Comparison of ENCODE assay signal across 15 mouse cellular contexts in the genomic region with DNA sequence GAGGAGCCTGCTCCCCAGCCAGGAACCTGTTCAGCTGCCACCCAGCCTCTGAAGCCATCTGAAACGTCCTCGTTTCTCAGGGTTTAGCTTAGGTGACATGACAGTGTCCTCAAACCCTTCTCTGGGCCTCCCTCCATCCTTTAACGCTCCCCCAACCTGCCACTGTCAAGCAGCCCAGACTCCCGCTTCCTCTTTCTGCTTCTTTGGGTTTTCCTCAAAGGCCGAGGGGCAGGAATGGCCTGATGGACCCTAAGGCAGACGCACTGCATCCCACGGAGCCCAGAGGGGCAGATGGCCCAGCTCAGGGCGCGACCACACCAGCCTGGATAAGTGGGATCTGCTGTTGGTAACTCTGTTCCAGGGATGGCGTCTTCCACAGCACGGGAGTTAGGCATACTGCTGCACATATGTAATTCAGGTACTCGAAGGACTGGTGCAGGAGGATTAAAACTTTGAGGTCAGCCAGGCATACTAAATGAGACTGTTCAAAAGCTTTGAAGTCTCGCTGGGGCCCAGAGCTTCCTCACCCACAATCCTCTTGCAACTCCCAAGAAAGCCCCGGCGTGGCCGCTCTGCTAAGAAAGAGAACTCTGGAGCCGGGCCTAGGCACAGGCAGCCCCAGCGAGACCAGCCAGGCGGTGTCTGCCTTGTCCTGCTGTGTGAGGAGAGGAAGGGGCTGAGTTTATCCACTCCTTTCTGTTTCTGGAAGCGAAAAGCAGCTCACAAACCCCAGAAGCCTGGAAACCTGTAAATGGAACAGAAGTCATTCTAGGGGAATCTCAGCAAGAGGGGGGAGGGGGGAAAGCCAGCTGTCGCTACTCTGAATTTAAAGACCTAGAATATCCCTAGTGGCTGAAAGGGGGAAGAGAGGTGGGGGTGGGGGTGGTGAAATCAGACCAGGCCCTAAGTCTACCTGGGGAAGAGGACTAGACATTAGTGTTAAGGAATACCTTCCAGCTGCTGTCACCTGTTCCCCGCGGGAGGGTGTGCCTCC. TPM values are rescaled to one million over a fixed set of nuclear protein-coding genes. Genes with fewer than 3 reads are reported as not detected.
DNase-seq lines count a peak whose midpoint lies in the region; ATAC-seq and TF ChIP-seq lines count a peak whose summit lies in the region.
"Had no signal": no experiment of that assay in that cellular context is flagged by ENCODE, and none has a peak within 500 bp of the region (broad histone marks: within the 10 kb centered on the region; RNA-seq: fewer than 3 reads in every experiment).

No protein-coding gene starts in this region.

- peaks cover 38% of the 10 kb centered on the region for H3K27me3 ChIP-seq in forebrain, postnatal 0 days (ENCODE audit: insufficient read depth, low read length)
- H3K27me3 ChIP-seq in forebrain, embryonic 12.5 days = peaks cover 66% of the 10 kb centered on the region
- peaks cover 57% of the 10 kb centered on the region for H3K27me3 ChIP-seq in embryonic facial prominence, embryonic 11.5 days (ENCODE audit: control insufficient read depth, insufficient read depth, low read length)
- peaks cover 38% of the 10 kb centered on the region for H3K27me3 ChIP-seq in intestine, postnatal 0 days (replicated peaks; ENCODE audit: control insufficient read depth, insufficient read depth, low read length)

- WGBS in forebrain, postnatal 0 days = 31% methylated on average over 23 of the region's 23 CpGs
- 19% methylated on average over 23 of the region's 23 CpGs for WGBS in forebrain, embryonic 12.5 days
- 27% methylated on average over 23 of the region's 23 CpGs for WGBS in embryonic facial prominence, embryonic 11.5 days
- 71% methylated on average over 23 of the region's 23 CpGs for WGBS in intestine, postnatal 0 days

- intact Hi-C loops in left cerebral cortex, adult 2 months (cut with DNase I) = no loop called here

- no peak overlapping the region for H3K4me2 ChIP-seq in forebrain, postnatal 0 days (ENCODE audit: low read depth)
- H3K4me2 ChIP-seq in forebrain, embryonic 12.5 days = no peak overlapping the region; the same call in 1 of the 2 replicates
- H3K4me2 ChIP-seq in embryonic facial prominence, embryonic 11.5 days (ENCODE audit: low read depth, low read length) = no peak overlapping the region
- no peak overlapping the region for H3K4me2 ChIP-seq in intestine, postnatal 0 days (replicated peaks; ENCODE audit: low read depth)

- H3K27ac ChIP-seq in forebrain, postnatal 0 days (ENCODE audit: low read depth, low read length) = 0 out of 2 replicates have a peak overlapping the region, but pooled peaks have one; percentile 29
- no peak overlapping the region for H3K27ac ChIP-seq in forebrain, embryonic 12.5 days
- peak overlapping the region; percentile 95 for H3K27ac ChIP-seq in left cerebral cortex, adult 2 months
- H3K27ac ChIP-seq in embryonic facial prominence, embryonic 11.5 days (replicated peaks; ENCODE audit: low read depth, low read length) = no peak overlapping the region
- H3K27ac ChIP-seq in intestine, postnatal 0 days (ENCODE audit: low read depth, low read length) = no peak overlapping the region
- H3K27ac ChIP-seq: kidney, postnatal 0 days had no signal

- ATAC-seq in forebrain, postnatal 0 days = peak; percentile 30
- no peak for ATAC-seq in forebrain, embryonic 12.5 days (ENCODE audit: low FRiP score)
- no peak for ATAC-seq in embryonic facial prominence, embryonic 11.5 days (replicated peaks; ENCODE audit: insufficient number of reproducible peaks, low FRiP score, low TSS enrichment, low read depth)
- no peak for ATAC-seq in intestine, postnatal 0 days
- ATAC-seq: CD4-positive, CD25-positive, alpha-beta regulatory T cell, adult 4 months had no signal

- H3K36me3 ChIP-seq in forebrain, postnatal 0 days (ENCODE audit: insufficient read depth) = peaks cover 8% of the 10 kb centered on the region; the same call in 1 of the 2 replicates
- H3K36me3 ChIP-seq in forebrain, embryonic 12.5 days (replicated peaks) = no peaks in the 10 kb centered on the region
- H3K36me3 ChIP-seq in embryonic facial prominence, embryonic 11.5 days (replicated peaks; ENCODE audit: control insufficient read depth, insufficient read depth, low read depth, low read length) = no peaks in the 10 kb centered on the region
- peaks cover 4% of the 10 kb centered on the region; the same call in 1 of the 2 replicates for H3K36me3 ChIP-seq in intestine, postnatal 0 days (ENCODE audit: control insufficient read depth, insufficient read depth)

- H3K9ac ChIP-seq in forebrain, postnatal 0 days = no peak overlapping the region
- H3K9ac ChIP-seq in forebrain, embryonic 12.5 days = no peak overlapping the region
- no peak overlapping the region for H3K9ac ChIP-seq in embryonic facial prominence, embryonic 11.5 days (replicated peaks; ENCODE audit: low read length)
- H3K9ac ChIP-seq in intestine, postnatal 0 days (ENCODE audit: low read depth, low read length) = no peak overlapping the region

- TF ChIP-seq CTCF in forebrain, postnatal 0 days (IDR thresholded peaks at IDR 0.05; ENCODE audit: low read depth) = peak; percentile 31; the same call in 1 of the 2 replicates
- TF ChIP-seq CTCF in left cerebral cortex, adult 2 months (IDR thresholded peaks at IDR 0.05) = no peak; the same call in 1 of the 2 replicates
- TF ChIP-seq CTCF in intestine, postnatal 0 days (IDR thresholded peaks at IDR 0.05; ENCODE audit: low read depth) = no peak

- H3K4me3 ChIP-seq in forebrain, postnatal 0 days (ENCODE audit: low read depth, low read length) = no peak overlapping the region
- H3K4me3 ChIP-seq in forebrain, embryonic 12.5 days (replicated peaks) = no peak overlapping the region
- no peak overlapping the region; the same call in 1 of the 2 replicates for H3K4me3 ChIP-seq in left cerebral cortex, adult 2 months
- no peak overlapping the region for H3K4me3 ChIP-seq in embryonic facial prominence, embryonic 11.5 days (ENCODE audit: low read depth, low read length)
- no peak overlapping the region for H3K4me3 ChIP-seq in intestine, postnatal 0 days (ENCODE audit: low read depth, low read length)

- no peaks in the 10 kb centered on the region for H3K9me3 ChIP-seq in forebrain, postnatal 0 days (ENCODE audit: low read length)
- no peaks in the 10 kb centered on the region for H3K9me3 ChIP-seq in forebrain, embryonic 12.5 days
- H3K9me3 ChIP-seq in embryonic facial prominence, embryonic 11.5 days (replicated peaks; ENCODE audit: control insufficient read depth, low read length) = no peaks in the 10 kb centered on the region
- no peaks in the 10 kb centered on the region for H3K9me3 ChIP-seq in intestine, postnatal 0 days (ENCODE audit: control insufficient read depth)

- H3K4me1 ChIP-seq in forebrain, postnatal 0 days (ENCODE audit: insufficient read depth) = peaks cover 10% of the 10 kb centered on the region
- H3K4me1 ChIP-seq in forebrain, embryonic 12.5 days = peaks cover 44% of the 10 kb centered on the region
- H3K4me1 ChIP-seq in embryonic facial prominence, embryonic 11.5 days (ENCODE audit: control insufficient read depth, insufficient read depth, low read length) = peaks cover 3% of the 10 kb centered on the region
- 0 out of 2 replicates have a peak, but pooled peaks cover 2% of the 10 kb centered on the region for H3K4me1 ChIP-seq in intestine, postnatal 0 days (replicated peaks; ENCODE audit: control insufficient read depth, insufficient read depth, low read length)

- peak; percentile 60 for DNase-seq in forebrain, postnatal 0 days
- no peak for DNase-seq in left cerebral cortex, adult 2 months (ENCODE audit: extremely low spot score in 1 of 2, low spot score in 2 of 2)
- DNase-seq in left cerebral cortex, adult 8-10 months (ENCODE audit: low spot score in 2 of 2) = no peak
- DNase-seq in B cell, adult 2 months = peak; percentile 9 to 14
- peak; percentile 46 for DNase-seq in embryonic facial prominence, embryonic 11.5 days (ENCODE audit: low spot score)
- no peak for DNase-seq in cerebellum, adult 18-20 months
- DNase-seq: adrenal gland, postnatal 25 days; cerebellum, adult 2 months; gastrocnemius, postnatal 25 days; heart, postnatal 10 days; lung, adult 2 months had no signal

RNA-seq across cellular contexts. Expression of a gene that starts 1.7 kb away (rescaled TPM):
- 2.3 and 6.8 TPM in 2 replicates for total RNA-seq in forebrain, postnatal 0 days (2014; rRNA removed)
- polyA plus RNA-seq in forebrain, postnatal 0 days (2015; fragmentation: Nextera tagmentation; extraction: Ambion mirVana) = 4.5 and 5.3 TPM in 2 replicates
- polyA plus RNA-seq in forebrain, embryonic 12.5 days (2016; fragmentation: Nextera tagmentation; extraction: Ambion mirVana) = 0.18 and 0.59 TPM in 2 replicates
- total RNA-seq in left cerebral cortex, adult 2 months (2021) = 10 to 100 TPM; 71.6 to 84.3 TPM
- 10 to 100 TPM; 49.0 to 60.5 (median 53.2) TPM for total RNA-seq in left cerebral cortex, adult 8-10 months (2022)
- 0.49 and 0.63 TPM in 2 replicates for polyA plus RNA-seq in embryonic facial prominence, embryonic 11.5 days (2014; fragmentation: Nextera tagmentation; extraction: Ambion mirVana)
- polyA plus RNA-seq in intestine, postnatal 0 days (2015; fragmentation: Nextera tagmentation; extraction: Ambion mirVana) = 0.93 and 1.2 TPM in 2 replicates
- total RNA-seq: gastrocnemius, postnatal 25 days had no signal
- polyA plus RNA-seq: CD4-positive, CD25-positive, alpha-beta regulatory T cell, adult 4 months had no signal

RNA-seq across cellular contexts. Expression of a gene that starts 8.9 kb away (rescaled TPM):
- 25.9 and 30.7 TPM in 2 replicates for total RNA-seq in forebrain, postnatal 0 days (2014; rRNA removed)
- polyA plus RNA-seq in forebrain, postnatal 0 days (2015; fragmentation: Nextera tagmentation; extraction: Ambion mirVana) = 18.7 and 23.3 TPM in 2 replicates
- 28.5 and 31.8 TPM in 2 replicates for polyA plus RNA-seq in forebrain, embryonic 12.5 days (2016; fragmentation: Nextera tagmentation; extraction: Ambion mirVana)
- total RNA-seq in left cerebral cortex, adult 2 months (2021) = 10 to 100 TPM; 92.1 to 95.3 TPM
- total RNA-seq in left cerebral cortex, adult 8-10 months (2022) = 10 to 100 TPM; 71.8 to 78.4 (median 75.3) TPM
- 24.1 and 27.8 TPM in 2 replicates for polyA plus RNA-seq in embryonic facial prominence, embryonic 11.5 days (2014; fragmentation: Nextera tagmentation; extraction: Ambion mirVana)
- polyA plus RNA-seq in intestine, postnatal 0 days (2015; fragmentation: Nextera tagmentation; extraction: Ambion mirVana) = 18.9 and 22.8 TPM in 2 replicates

RNA-seq across cellular contexts. Expression of a gene that starts 42.5 kb away (rescaled TPM):
- 31.0 and 34.5 TPM in 2 replicates for total RNA-seq in forebrain, postnatal 0 days (2014; rRNA removed)
- 33.3 and 36.6 TPM in 2 replicates for polyA plus RNA-seq in forebrain, postnatal 0 days (2015; fragmentation: Nextera tagmentation; extraction: Ambion mirVana)
- polyA plus RNA-seq in forebrain, embryonic 12.5 days (2016; fragmentation: Nextera tagmentation; extraction: Ambion mirVana) = 27.5 and 27.6 TPM in 2 replicates
- total RNA-seq in left cerebral cortex, adult 2 months (2021) = 10 to 100 TPM; 23.7 to 28.0 TPM
- total RNA-seq in left cerebral cortex, adult 8-10 months (2022) = 10 to 100 TPM; 20.1 to 26.8 (median 22.0) TPM
- 15.3 and 21.4 TPM in 2 replicates for polyA plus RNA-seq in embryonic facial prominence, embryonic 11.5 days (2014; fragmentation: Nextera tagmentation; extraction: Ambion mirVana)
- polyA plus RNA-seq in intestine, postnatal 0 days (2015; fragmentation: Nextera tagmentation; extraction: Ambion mirVana) = 17.1 and 17.5 TPM in 2 replicates

RNA-seq across cellular contexts. Expression of a gene that starts 42.8 kb away (rescaled TPM):
- 271 and 355 TPM in 2 replicates for total RNA-seq in forebrain, postnatal 0 days (2014; rRNA removed)
- polyA plus RNA-seq in forebrain, postnatal 0 days (2015; fragmentation: Nextera tagmentation; extraction: Ambion mirVana) = 362 and 390 TPM in 2 replicates
- 915 and 936 TPM in 2 replicates for polyA plus RNA-seq in forebrain, embryonic 12.5 days (2016; fragmentation: Nextera tagmentation; extraction: Ambion mirVana)
- 100 to 1,000 TPM; 309 to 316 TPM for total RNA-seq in left cerebral cortex, adult 2 months (2021)
- 100 to 1,000 TPM; 291 to 340 (median 310) TPM for total RNA-seq in left cerebral cortex, adult 8-10 months (2022)
- polyA plus RNA-seq in embryonic facial prominence, embryonic 11.5 days (2014; fragmentation: Nextera tagmentation; extraction: Ambion mirVana) = 437 and 443 TPM in 2 replicates
- polyA plus RNA-seq in intestine, postnatal 0 days (2015; fragmentation: Nextera tagmentation; extraction: Ambion mirVana) = 185 and 196 TPM in 2 replicates

Comparison
In these comparisons a context has a peak if more than half of its experiments do, and no peak if none do; other contexts are left out.
1. H3K27ac ChIP-seq: peak in forebrain, postnatal 0 days (single experiment) and left cerebral cortex, adult 2 months (single experiment); none in forebrain, embryonic 12.5 days (single experiment), embryonic facial prominence, embryonic 11.5 days (single experiment) and intestine, postnatal 0 days (single experiment).
2. DNase-seq: peak in forebrain, postnatal 0 days (single experiment), B cell, adult 2 months (2 of 2) and embryonic facial prominence, embryonic 11.5 days (single experiment); none in left cerebral cortex, adult 2 months (0 of 2), left cerebral cortex, adult 8-10 months (0 of 2) and cerebellum, adult 18-20 months (0 of 2).